Mouse (Mus musculus) testis, adult 2 months (tissue): Measurements from ENCODE around the gene Clip2. TPM values are rescaled to one million over a fixed set of nuclear protein-coding genes. Genes with fewer than 3 reads are reported as not detected.
A peak's percentile ranks its signal among the peaks of the same experiment; 100 is the strongest.

Source experiments
- H3K27ac ChIP-seq: fragments of 200-500 bp; 2 replicates; pipeline ENCODE4 v1.5.1; 2012; ENCODE audit warnings: low read depth, low read length; ENCODE audit not compliant: control insufficient read depth, insufficient read depth
- H3K27me3 ChIP-seq: fragments of 200-500 bp; 2 replicates; pipeline ENCODE4 v1.6.1; 2012; ENCODE audit warnings: mild to moderate bottlenecking, low read length, moderate library complexity; ENCODE audit not compliant: control insufficient read depth, insufficient read depth
- H3K36me3 ChIP-seq: fragments of 200-500 bp; 2 replicates; pipeline ENCODE4 v1.6.1; 2012; ENCODE audit warnings: mild to moderate bottlenecking, low read length; ENCODE audit not compliant: control insufficient read depth, insufficient read depth
- H3K4me1 ChIP-seq: fragments of 200-500 bp; 2 replicates; pipeline ENCODE4 v1.6.1; 2012; ENCODE audit warnings: low read length; ENCODE audit not compliant: control insufficient read depth, insufficient read depth
- H3K4me3 ChIP-seq: fragments of 200-500 bp; 2 replicates; pipeline ENCODE4 v1.5.1; 2012; ENCODE audit warnings: low read depth, mild to moderate bottlenecking, low read length, moderate library complexity, mixed read lengths; ENCODE audit not compliant: control insufficient read depth
- CTCF ChIP-seq: fragments of 200-500 bp; IDR thresholded peaks from 2 replicates; pipeline ENCODE4 v1.5.1; 2012; ENCODE audit warnings: low read depth, mild to moderate bottlenecking, inconsistent platforms, low read length, moderate library complexity; ENCODE audit not compliant: control insufficient read depth, insufficient read depth, insufficient replicate concordance
- POLR2A ChIP-seq: fragments of 200-500 bp; IDR thresholded peaks from 2 replicates; pipeline ENCODE4 v1.6.1; 2012; ENCODE audit warnings: low read depth, mild to moderate bottlenecking, inconsistent platforms, low read length, moderate library complexity; ENCODE audit not compliant: control insufficient read depth
- polyA plus RNA-seq: library from polyadenylated mRNA; depleted of rRNA; stranded (reverse); fragments of >200 nt; gene quantifications from 2 replicates; pipeline ENCODE4 v1.2.3, GENCODE M21; 2012

Clip2 gene
- polyA plus RNA-seq, 1 experiment = 4.2 TPM

DNA sequence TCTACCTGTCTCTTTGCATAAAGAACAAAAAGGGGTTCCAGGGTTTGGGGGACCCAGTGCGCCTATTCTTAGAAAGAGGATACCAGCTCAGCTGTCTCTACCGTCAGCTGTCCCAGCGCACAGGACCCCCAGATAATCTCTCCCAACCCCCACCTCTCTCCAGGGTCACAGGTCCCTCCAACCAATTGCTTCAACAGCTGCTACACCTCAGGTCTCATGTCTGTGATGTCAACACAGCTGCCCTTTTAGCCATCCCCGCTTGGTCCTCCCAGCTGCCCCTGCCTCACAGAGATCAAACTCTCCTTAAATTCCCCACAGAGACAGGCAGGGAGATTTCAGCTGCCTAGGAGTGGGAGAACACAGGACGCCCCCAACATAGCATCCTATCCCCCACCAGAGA lies 28.5 kb downstream of the Clip2 start:
- no peak overlapping the region for H3K27ac ChIP-seq
- no peak overlapping the region for H3K4me3 ChIP-seq
- H3K36me3 ChIP-seq = no peaks in the 10 kb centered on the region
- H3K4me1 ChIP-seq = peaks cover 7% of the 10 kb centered on the region
- no peaks in the 10 kb centered on the region for H3K27me3 ChIP-seq
- TF ChIP-seq CTCF = no peak
- no peak for TF ChIP-seq POLR2A

- Histone ChIP-seq H3K4me1 (peaks cover 7% of the 10 kb centered on the region), H3K4me3 (peak overlapping the region; percentile 11), H3K27me3 (no peaks in the 10 kb centered on the region), H3K27ac (no peak overlapping the region), H3K36me3 (no peaks in the 10 kb centered on the region)
- TF ChIP-seq CTCF (no peak), POLR2A (no peak)
These were observed 29.7 kb downstream of the Clip2 start for GRCm38 (mm10) chr5:134522524-134522923.

- H3K27me3 ChIP-seq = no peaks in the 10 kb centered on the region
- peaks cover 7% of the 10 kb centered on the region for H3K4me1 ChIP-seq
- H3K27ac ChIP-seq = no peak overlapping the region
- H3K36me3 ChIP-seq = no peaks in the 10 kb centered on the region
- H3K4me3 ChIP-seq = no peak overlapping the region
- TF ChIP-seq CTCF = no peak
- TF ChIP-seq POLR2A = no peak
These were observed 30.4 kb downstream of the Clip2 start for GRCm38 (mm10) chr5:134521806-134522205.

DNA sequence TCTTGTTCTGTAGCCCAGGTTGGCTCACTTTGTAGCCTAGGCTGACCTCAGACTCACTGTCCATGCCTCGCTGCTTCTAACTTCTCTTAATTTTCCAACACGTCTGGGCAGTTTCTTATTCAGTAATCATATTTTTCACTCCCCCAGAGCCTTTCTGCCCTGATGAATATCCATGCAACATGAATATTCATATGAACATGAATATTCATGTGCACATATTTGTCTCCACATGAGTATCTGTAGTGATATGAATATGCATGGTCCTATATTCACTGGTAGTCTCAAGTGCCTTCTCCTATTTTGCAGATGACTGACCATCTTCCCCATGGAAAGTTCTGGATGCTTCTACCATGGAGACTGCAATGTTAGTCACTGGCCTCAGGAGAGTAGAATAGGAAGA lies 31.1 kb downstream of the Clip2 start:
- H3K4me3 ChIP-seq = no peak overlapping the region
- no peak for TF ChIP-seq CTCF
- no peak for TF ChIP-seq POLR2A
- no peaks in the 10 kb centered on the region for H3K36me3 ChIP-seq
- no peak overlapping the region for H3K27ac ChIP-seq
- peaks cover 7% of the 10 kb centered on the region for H3K4me1 ChIP-seq
- no peaks in the 10 kb centered on the region for H3K27me3 ChIP-seq

GRCm38 (mm10) chr5:134520120-134520519 lies 32.1 kb downstream of the Clip2 start:
- Histone ChIP-seq H3K4me3 (no peak overlapping the region), H3K27ac (no peak overlapping the region), H3K36me3 (no peaks in the 10 kb centered on the region), H3K4me1 (peaks cover 7% of the 10 kb centered on the region), H3K27me3 (no peaks in the 10 kb centered on the region)
- TF ChIP-seq POLR2A (no peak), CTCF (no peak)

DNA sequence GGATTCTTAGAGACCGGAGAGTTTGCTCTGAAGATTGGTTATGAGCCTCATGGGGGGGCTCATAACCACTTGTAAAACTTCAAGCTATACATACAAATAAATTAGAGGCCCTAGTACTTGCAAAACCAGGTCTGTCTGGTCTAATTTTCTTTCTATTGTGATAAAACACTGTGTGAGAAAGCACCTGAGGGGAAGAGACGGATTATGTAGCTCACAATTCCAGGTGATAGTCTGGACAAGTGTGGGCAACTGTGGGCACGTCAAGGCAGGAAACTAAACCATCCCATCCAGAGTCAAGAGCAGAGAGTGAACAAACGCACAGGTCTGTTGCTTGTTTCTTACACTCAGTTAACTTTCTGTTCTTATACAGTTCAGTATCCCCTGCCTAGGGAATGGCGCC lies 32.8 kb downstream of the Clip2 start:
- no peaks in the 10 kb centered on the region for H3K27me3 ChIP-seq
- H3K36me3 ChIP-seq = no peaks in the 10 kb centered on the region
- TF ChIP-seq CTCF (no peak), POLR2A (no peak)
- no peak overlapping the region for H3K27ac ChIP-seq
- no peak overlapping the region for H3K4me3 ChIP-seq
- H3K4me1 ChIP-seq = peaks cover 7% of the 10 kb centered on the region

- no peak for TF ChIP-seq POLR2A
- TF ChIP-seq CTCF = no peak
- Histone ChIP-seq H3K4me3 (no peak overlapping the region), H3K27me3 (no peaks in the 10 kb centered on the region), H3K36me3 (no peaks in the 10 kb centered on the region), H3K4me1 (peaks cover 12% of the 10 kb centered on the region), H3K27ac (no peak overlapping the region)
These were observed 40.1 kb downstream of the Clip2 start for GRCm38 (mm10) chr5:134512086-134512485.

- no peak overlapping the region for H3K27ac ChIP-seq
- no peak for TF ChIP-seq POLR2A
- no peak for TF ChIP-seq CTCF
- H3K4me3 ChIP-seq = no peak overlapping the region
- H3K4me1 ChIP-seq = peaks cover 12% of the 10 kb centered on the region
- H3K27me3 ChIP-seq = no peaks in the 10 kb centered on the region
- no peaks in the 10 kb centered on the region for H3K36me3 ChIP-seq
These were observed 42.0 kb downstream of the Clip2 start for GRCm38 (mm10) chr5:134510266-134510665.
